Mouse (Mus musculus): ENCODE results near the gene Slc25a41.

- TF ChIP-seq CTCF (IDR thresholded peaks at IDR 0.05; ENCODE audit: insufficient read depth, low read length) (no peak), POLR2A (IDR thresholded peaks at IDR 0.05; ENCODE audit: borderline replicate concordance, extremely low read depth, low read depth, low read length) (no peak)
Observed at GRCm38 (mm10) chr17:57070699-57071098, 29.2 kb upstream of the Slc25a41 start.

All from lung, adult 2 months (tissue).